Mouse (Mus musculus) liver, postnatal 0 days (tissue): ENCODE results near the gene Cdk12.

Source experiments
- CTCF ChIP-seq: sonication (generic); IDR thresholded peaks from 2 replicates; pipeline ENCODE4 v1.5.1; 2016; ENCODE audit warnings: antibody characterized with exemption, low read depth
- EP300 ChIP-seq: IDR thresholded peaks from 2 replicates; pipeline ENCODE4 v1.6.1; 2016; ENCODE audit warnings: antibody characterized with exemption, low read depth, mild to moderate bottlenecking

DNA sequence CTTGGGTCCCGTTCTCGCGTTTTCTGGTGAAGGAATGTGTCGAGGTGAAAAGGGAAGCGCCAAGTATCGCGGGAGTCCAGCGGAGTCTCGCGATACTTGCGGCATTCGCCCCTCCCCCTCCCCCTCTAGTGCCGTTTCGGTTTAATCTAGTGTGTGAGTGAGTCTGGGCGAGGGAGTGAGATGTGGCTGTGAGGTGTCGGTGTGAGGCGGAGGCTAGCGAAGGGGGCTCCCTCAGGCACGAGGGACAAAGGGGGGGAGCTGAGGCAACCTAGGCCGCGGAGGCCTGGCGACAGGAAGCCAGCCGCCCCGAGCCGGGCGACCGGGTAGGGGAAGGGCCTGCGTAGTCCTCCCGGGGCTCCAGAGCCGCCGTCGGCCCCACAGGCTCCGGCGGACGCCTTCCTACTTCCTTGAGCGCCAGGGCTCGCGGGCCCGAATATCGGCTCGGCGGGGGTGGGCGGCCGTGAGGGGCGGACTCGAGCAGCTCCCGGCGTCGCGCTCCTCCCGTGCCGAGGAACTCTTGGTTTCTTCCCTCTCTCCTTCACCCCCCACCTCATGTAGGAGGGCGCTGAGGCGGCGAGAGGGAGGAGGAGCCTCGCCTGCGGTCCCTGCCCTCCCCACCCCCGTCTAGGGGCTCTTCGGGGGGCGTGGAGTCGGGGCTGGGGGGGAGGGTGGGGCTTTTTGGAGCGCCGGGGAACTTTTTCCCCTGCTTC lies at the start of gene Cdk12:
- no peak for TF ChIP-seq CTCF
- TF ChIP-seq EP300 = peak; percentile 97
